Mouse (Mus musculus): ENCODE results near the gene Selenoi.

GRCm38 (mm10) chr5:30215970-30216369 is 16.4 kb upstream of the Selenoi start:
- TF ChIP-seq POLR2A (IDR thresholded peaks at IDR 0.05; ENCODE audit: extremely low read depth, insufficient read depth, low read length) (no peak), CTCF (IDR thresholded peaks at IDR 0.05; ENCODE audit: extremely low read depth, insufficient read depth, low read length) (no peak)

Data from cortical plate, adult 2 months (tissue).